Mouse (Mus musculus) adrenal gland, postnatal 36 days (tissue): ENCODE results near the gene Mast3. TPM values are rescaled to one million over a fixed set of nuclear protein-coding genes. Genes with fewer than 3 reads are reported as not detected.

Experiments used
- DNase-seq, 2 experiments: peaks; one replicate each; pipeline ENCODE4 v3.0.0; 2021; ENCODE audit warnings: mixed read lengths in 1 of 2
- total RNA-seq, 2 experiments: library from RNA; stranded (reverse); gene quantifications; 2 replicates each; pipeline ENCODE4 v1.2.3; 2021

The Mast3 gene
- total RNA-seq, 2 experiments from 2014 or later: 16.8 to 19.0 TPM

DNA sequence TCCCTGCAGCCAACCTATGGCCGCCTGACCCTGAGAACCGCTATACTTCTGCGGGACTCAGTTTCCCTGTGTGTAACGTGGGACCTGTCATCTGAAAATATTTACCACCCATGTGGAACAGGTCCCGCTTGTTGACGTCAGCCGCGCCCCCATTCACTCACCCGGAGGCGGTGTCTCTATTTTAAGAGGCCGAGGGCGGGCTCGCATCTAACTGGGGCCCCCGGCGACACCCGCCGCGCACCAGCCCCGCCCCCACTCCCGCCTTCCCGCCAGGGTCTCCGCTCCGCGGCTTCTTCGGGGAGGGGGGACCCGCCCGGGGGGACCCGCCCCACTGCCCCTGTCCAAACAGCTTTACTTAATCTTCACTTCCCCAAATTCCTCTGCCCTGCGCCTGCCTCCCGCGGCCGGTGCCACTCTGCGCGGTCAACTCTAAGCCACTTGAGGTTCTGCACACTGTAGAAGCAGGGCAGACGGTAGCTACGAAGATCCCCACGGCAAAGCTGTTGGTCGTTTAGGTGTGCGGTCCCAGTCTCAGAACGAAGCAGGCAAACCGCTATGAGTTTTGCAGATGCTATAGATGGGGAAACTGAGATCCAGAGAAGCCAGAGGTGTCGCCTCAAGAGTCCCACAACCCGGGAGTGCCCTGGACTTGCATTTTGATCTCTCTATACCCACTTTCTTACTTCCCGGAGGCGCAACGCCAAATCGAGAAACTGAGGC, 933 bp downstream of the Mast3 start:
- DNase-seq: peak; percentile 25 to 59

DNA sequence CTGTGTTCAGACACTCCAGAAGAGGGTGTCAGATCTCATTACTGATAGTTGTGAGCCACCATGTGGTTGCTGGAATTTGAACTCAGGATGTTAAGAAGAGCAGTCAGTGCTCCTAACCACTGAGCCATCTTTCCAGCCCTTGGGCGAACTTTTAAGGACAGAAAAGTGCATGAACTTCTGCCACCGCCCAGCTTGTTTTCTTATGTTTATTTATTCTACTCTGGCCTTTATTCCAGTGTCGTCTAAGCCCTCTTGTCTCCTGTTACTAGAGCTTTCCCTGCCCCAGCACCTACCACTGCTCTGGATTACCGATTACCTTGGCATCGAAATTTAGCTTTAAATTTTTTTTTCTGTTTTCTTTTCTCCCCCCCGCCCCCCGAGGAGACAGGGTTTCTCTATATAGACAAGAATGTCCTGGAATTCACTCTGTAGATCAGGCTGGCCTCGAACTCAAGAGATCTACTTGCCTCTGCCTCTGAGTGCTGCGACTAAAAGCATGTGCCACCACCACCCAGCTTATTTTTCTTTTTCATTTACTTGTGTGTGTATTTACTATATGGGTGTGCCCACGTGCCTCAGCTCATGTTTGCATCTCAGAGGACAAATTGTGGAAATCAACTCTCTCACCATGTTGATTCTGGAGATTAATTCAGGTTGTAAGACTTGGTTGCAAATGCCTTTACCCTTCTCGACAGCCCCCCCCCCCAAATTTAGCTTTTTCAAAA, 1.9 kb downstream of the Mast3 start:
- no peak for DNase-seq

DNA sequence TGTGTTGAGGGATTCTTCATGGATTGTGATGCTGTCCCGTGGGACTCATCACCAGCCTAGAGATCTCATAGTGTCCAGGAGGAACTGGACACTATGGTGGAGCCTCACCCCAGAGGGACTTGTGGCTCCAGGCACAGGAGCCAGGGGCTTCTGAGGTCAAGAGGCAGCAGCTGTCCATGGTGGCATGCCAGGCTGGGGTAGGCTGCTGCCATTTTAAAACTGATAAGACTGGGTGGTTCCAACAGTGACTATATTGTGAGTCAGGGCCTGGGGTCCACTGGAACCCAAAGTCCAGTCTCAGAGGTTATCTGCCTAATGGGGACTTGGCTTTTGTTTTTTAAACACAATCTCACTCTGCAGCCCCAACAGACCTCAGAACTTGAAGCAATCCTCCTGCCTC, 3.0 kb downstream of the Mast3 start:
- DNase-seq: no peak

DNA sequence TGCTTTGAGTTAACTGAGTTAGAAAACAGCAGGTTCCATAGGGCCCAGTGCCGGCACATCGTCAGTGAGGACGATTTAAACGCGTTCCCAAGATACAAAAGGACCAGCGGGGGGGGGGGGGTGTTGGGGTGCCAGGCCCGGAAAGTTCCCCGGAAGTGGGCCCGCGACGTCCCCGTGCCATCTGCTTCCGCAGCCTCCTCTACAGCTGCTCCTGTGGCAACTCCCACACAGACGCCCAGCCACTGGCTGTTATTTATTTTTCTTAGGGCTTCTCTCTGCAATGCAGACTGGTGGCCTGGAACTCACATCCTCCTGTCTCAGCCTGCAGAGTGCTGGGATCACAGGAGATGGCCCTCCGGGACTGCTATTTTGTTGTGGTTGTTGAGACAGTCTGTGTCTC, 3.7 kb downstream of the Mast3 start:
- DNase-seq: no peak

GRCm38 (mm10) chr8:70800648-70801047, 4.2 kb downstream of the Mast3 start:
- DNase-seq: no peak

- DNase-seq: no peak
These were observed 6.6 kb downstream of the Mast3 start for GRCm38 (mm10) chr8:70798281-70798680.

GRCm38 (mm10) chr8:70797081-70798070, 7.5 kb downstream of the Mast3 start:
- peak; percentile 91 to 95 for DNase-seq

- DNase-seq: peak in 1 of 2 experiments; percentile 43
These were observed 8.3 kb downstream of the Mast3 start for GRCm38 (mm10) chr8:70796403-70797080.

DNA sequence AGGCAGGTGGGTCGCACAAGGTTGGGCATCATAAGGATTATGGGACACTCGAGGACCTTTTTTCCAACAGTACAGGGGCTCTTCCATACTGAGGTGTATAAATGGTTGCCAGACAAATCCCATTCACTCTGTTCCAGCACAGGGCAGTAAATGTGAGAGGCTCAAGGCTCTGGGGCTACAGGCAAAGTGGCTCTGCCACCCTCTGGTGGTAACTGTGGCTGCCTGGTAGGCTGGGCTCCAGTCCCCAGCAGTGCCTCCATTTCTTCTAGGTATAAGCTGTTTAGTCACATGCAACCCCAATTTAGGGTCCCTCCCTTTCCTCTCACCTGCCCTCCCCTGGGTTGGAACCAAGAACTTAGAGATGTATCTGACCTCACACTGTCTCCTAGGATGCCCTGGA, 9.5 kb downstream of the Mast3 start:
- no peak for DNase-seq

DNA sequence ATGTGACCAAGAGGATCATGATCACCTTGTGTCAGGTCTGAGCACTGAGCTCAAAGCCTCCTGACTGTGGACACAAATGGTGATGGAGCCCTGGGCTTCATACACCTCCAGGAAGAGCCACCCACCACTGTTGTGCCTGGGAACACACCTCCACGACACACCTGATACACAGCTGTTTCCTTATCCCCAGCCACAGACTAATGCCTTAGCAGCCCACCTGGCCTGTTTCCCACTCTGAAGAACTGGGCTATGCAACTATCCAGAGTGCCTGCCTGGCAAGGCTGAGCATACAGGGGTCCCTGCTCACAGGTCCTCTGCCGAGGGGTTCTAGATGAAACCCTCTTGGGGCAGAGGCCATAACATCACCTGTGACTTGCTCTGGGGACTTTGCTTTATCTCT, 10.6 kb downstream of the Mast3 start:
- no peak for DNase-seq

DNA sequence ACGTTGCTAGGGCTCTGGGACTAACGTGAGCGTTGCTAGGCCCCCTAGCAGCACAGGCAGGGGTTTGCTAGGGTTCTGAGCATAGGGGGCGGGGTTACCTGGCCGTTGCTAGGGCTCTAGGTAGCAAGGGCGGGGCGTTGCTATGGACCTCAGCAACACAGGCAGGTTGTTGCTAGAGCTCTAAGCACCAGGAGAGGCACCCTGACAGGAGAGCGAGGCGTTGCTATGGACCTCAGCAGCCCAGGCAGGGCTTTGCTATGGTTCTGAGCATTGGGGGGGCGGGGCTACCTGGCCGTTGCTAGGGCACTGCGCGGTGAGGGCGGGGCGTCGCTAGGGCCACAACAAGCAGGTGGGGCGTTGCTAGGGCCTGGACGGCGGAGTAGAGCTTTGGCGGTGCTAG, 12.2 kb downstream of the Mast3 start:
- DNase-seq: peak in 1 of 2 experiments; percentile 62

GRCm38 (mm10) chr8:70791975-70792691, 12.7 kb downstream of the Mast3 start:
- peak; percentile 99 for DNase-seq

- DNase-seq: peak in 1 of 2 experiments; percentile 56
These were observed 13.6 kb downstream of the Mast3 start for GRCm38 (mm10) chr8:70791294-70791701.

GRCm38 (mm10) chr8:70790846-70791245, 14.0 kb downstream of the Mast3 start:
- DNase-seq: no peak

- DNase-seq: no peak
These were observed 15.8 kb downstream of the Mast3 start for GRCm38 (mm10) chr8:70789046-70789445.

- DNase-seq: no peak
These were observed 16.8 kb downstream of the Mast3 start for GRCm38 (mm10) chr8:70787941-70788667.

- no peak for DNase-seq
These were observed 17.8 kb downstream of the Mast3 start for GRCm38 (mm10) chr8:70787051-70787445.

GRCm38 (mm10) chr8:70786291-70787050, 18.4 kb downstream of the Mast3 start:
- no peak for DNase-seq

GRCm38 (mm10) chr8:70780093-70780492, 24.8 kb downstream of the Mast3 start:
- DNase-seq: no peak
